Mouse (Mus musculus): ENCODE results near the gene Fank1. TPM values are rescaled to one million over a fixed set of nuclear protein-coding genes. Genes with fewer than 3 reads are reported as not detected.

Gene Fank1
- polyA plus RNA-seq (2012; rRNA removed; ENCODE audit: low replicate concordance) = 0.11 TPM in 1 of 2 replicates, not detected in the other

GRCm38 (mm10) chr7:133776626-133776996 is at the start of gene Fank1:
Gene Fank1 (plus strand): TSS chr7:133776861.

DNA sequence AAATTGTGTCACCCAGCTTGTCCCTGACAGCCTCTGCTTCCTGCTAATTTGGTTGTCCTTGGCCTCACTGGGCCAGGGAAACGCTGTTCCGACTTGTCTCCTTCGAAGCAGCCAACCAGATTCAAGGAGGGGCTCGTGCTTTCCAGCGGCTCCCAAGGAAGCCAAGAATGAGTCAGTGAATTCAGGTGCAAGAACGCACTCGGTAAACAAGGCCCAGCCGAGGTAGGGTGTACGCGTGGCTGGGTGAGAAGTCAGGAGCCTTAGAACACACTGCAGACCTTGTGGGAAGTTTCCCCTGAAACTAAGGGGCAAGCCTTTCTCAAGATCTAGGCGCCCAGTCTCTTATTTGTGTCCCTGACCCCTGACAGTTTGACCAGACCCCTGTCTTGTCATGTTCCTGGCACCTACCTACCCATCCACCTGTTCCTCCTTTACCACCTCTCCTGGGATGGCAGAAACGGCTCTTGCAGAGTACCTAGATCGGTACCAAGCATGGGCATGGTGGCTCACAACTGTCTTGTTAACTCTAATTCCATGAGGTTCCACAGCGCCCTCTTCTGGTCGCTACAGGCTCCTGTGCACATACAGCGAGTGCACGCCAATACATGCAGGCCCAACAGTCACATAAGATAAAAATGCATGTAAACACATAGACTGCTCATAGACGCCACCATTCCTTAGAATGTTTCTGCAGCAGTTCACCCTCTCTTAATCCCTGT is 6.2 kb downstream of the Fank1 start, which contains the start of gene Dhx32:
Dhx32 (minus strand) TSS at position 10 of the 719 bp plus-strand sequence.

Other genes starting within 250 kb of the Fank1 start
- gene Tex36, start 174.7 kb upstream of the Fank1 start, polyA plus RNA-seq (2012; rRNA removed; ENCODE audit: low replicate concordance) = not detected in 2 replicates
- 5.0 and 9.7 TPM in 2 replicates for gene Edrf1, start 139.3 kb upstream of the Fank1 start, polyA plus RNA-seq (2012; rRNA removed; ENCODE audit: low replicate concordance)
- not detected in 2 replicates for gene Mmp21, start 96.8 kb upstream of the Fank1 start, polyA plus RNA-seq (2012; rRNA removed; ENCODE audit: low replicate concordance)
- gene Bccip, start 67.5 kb upstream of the Fank1 start, polyA plus RNA-seq (2012; rRNA removed; ENCODE audit: low replicate concordance) = 13.6 and 31.1 TPM in 2 replicates
- gene Uros, start 66.8 kb upstream of the Fank1 start, polyA plus RNA-seq (2012; rRNA removed; ENCODE audit: low replicate concordance) = 14.6 and 31.6 TPM in 2 replicates
- gene Dhx32, start 5.9 kb downstream of the Fank1 start, polyA plus RNA-seq (2012; rRNA removed; ENCODE audit: low replicate concordance) = 24.7 and 60.9 TPM in 2 replicates

Data from mammary gland, adult 2 months (tissue).